Mouse (Mus musculus): ENCODE data around the gene Gosr2. TPM values are rescaled to one million over a fixed set of nuclear protein-coding genes. Genes with fewer than 3 reads are reported as not detected.

Gene Gosr2
- total and polyA plus RNA-seq, 2 experiments = 52.8 to 70.2 TPM

DNA sequence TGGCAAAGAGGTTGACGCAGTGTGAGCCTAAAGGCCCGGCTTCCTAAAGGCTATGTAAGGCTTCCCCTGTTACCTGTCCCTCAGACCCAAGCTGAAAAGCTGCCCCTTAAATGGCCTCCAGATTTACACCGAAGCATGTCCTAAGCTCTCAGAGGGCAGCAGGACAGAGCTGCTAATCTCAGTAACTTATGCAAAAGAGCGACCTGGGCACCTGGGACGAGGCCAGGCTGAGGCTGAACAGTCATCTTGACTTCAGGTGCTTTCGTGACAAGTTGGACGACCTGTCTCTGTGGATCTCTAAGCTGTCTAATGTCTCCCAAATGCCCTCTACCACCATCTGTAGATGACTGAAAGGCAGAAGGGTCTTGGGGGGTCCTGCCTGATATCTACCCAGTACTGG lies 34.6 kb upstream of the Gosr2 start:
- Histone ChIP-seq H3K36me3 (ENCODE audit: control insufficient read depth, insufficient read depth, low read length) (no peaks in the 10 kb centered on the region), H3K27me3 (ENCODE audit: control insufficient read depth, insufficient read depth, low read length) (no peaks in the 10 kb centered on the region), H3K4me3 (ENCODE audit: insufficient read depth, low read depth, low read length) (no peak overlapping the region), H3K27ac (replicated peaks; ENCODE audit: insufficient read depth, low read depth, low read length) (no peak overlapping the region), H3K4me1 (ENCODE audit: control insufficient read depth, insufficient read depth, low read length) (peaks cover 7% of the 10 kb centered on the region; the same call in 1 of the 2 replicates), H3K9ac (ENCODE audit: low read depth, low read length) (no peak overlapping the region), H3K79me2 (ENCODE audit: control insufficient read depth, insufficient read depth, low read length) (no peaks in the 10 kb centered on the region)
- DNase-seq (ENCODE audit: extremely low read depth, low read depth, low spot score) = no peak
- WGBS = 94% methylated on average over 7 of the region's 7 CpGs
- TF ChIP-seq POLR2A (IDR thresholded peaks at IDR 0.05; ENCODE audit: extremely low read depth, insufficient read depth, low read length) = no peak
- no peak for TF ChIP-seq CTCF (IDR thresholded peaks at IDR 0.05; ENCODE audit: low read depth, low read length)

GRCm38 (mm10) chr11:103731594-103731993 lies 33.9 kb upstream of the Gosr2 start:
- Histone ChIP-seq H3K36me3 (ENCODE audit: control insufficient read depth, insufficient read depth, low read length) (no peaks in the 10 kb centered on the region), H3K9ac (ENCODE audit: low read depth, low read length) (no peak overlapping the region), H3K4me1 (ENCODE audit: control insufficient read depth, insufficient read depth, low read length) (peaks cover 7% of the 10 kb centered on the region; the same call in 1 of the 2 replicates), H3K27me3 (ENCODE audit: control insufficient read depth, insufficient read depth, low read length) (no peaks in the 10 kb centered on the region), H3K27ac (replicated peaks; ENCODE audit: insufficient read depth, low read depth, low read length) (no peak overlapping the region), H3K79me2 (ENCODE audit: control insufficient read depth, insufficient read depth, low read length) (no peaks in the 10 kb centered on the region), H3K4me3 (ENCODE audit: insufficient read depth, low read depth, low read length) (no peak overlapping the region)
- no peak for DNase-seq (ENCODE audit: extremely low read depth, low read depth, low spot score)
- 77% methylated on average over 9 of the region's 9 CpGs for WGBS
- TF ChIP-seq POLR2A (IDR thresholded peaks at IDR 0.05; ENCODE audit: extremely low read depth, insufficient read depth, low read length) (no peak), CTCF (IDR thresholded peaks at IDR 0.05; ENCODE audit: low read depth, low read length) (no peak)

DNA sequence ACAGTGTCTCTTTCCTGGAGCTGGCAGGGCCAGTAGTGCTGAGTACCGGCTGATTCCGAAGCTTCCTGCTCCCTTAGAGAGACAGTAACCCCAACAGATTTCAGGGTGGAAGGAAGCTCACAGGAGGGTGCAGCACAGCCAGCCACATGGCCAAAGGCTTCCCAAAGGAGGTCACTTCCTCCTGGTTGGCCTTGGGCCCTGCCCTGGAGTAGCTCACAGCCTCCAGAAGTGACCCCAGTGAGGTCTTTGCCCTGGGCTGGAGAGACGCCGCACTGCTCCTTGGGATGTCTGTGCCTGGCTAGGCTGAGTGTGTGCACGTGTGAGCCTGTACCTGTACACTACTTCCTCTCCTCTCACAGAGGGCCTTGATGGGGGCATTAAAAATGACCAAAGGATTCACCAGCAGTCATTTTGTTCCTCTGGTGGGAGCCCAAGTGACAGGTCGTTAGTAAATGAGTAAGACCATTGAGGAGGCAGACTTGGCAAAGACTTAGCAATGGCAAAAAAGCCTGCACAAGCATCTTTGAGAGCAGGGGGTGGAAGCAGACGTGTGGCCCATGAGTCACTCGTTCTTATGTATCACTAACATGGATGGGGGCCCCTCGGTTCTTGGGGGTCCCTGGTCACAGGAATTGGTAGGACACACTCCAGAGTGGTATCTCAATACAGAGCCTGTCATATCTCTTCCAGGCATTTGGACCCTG lies 31.7 kb upstream of the Gosr2 start:
- H3K27ac ChIP-seq (replicated peaks; ENCODE audit: insufficient read depth, low read depth, low read length) = no peak overlapping the region
- no peaks in the 10 kb centered on the region for H3K36me3 ChIP-seq (ENCODE audit: control insufficient read depth, insufficient read depth, low read length)
- H3K27me3 ChIP-seq (ENCODE audit: control insufficient read depth, insufficient read depth, low read length) = no peaks in the 10 kb centered on the region
- H3K9ac ChIP-seq (ENCODE audit: low read depth, low read length) = no peak overlapping the region
- H3K79me2 ChIP-seq (ENCODE audit: control insufficient read depth, insufficient read depth, low read length) = no peaks in the 10 kb centered on the region
- 71% methylated on average over 9 of the region's 9 CpGs for WGBS
- peaks cover 2% of the 10 kb centered on the region; the same call in 1 of the 2 replicates for H3K4me1 ChIP-seq (ENCODE audit: control insufficient read depth, insufficient read depth, low read length)
- no peak overlapping the region for H3K4me3 ChIP-seq (ENCODE audit: insufficient read depth, low read depth, low read length)
- TF ChIP-seq CTCF (IDR thresholded peaks at IDR 0.05; ENCODE audit: low read depth, low read length) (no peak), POLR2A (IDR thresholded peaks at IDR 0.05; ENCODE audit: extremely low read depth, insufficient read depth, low read length) (no peak)
- DNase-seq (ENCODE audit: extremely low read depth, low read depth, low spot score) = no peak

GRCm38 (mm10) chr11:103724331-103724771 lies 26.7 kb upstream of the Gosr2 start:
- Histone ChIP-seq H3K4me1 (ENCODE audit: control insufficient read depth, insufficient read depth, low read length) (no peaks in the 10 kb centered on the region), H3K27me3 (ENCODE audit: control insufficient read depth, insufficient read depth, low read length) (no peaks in the 10 kb centered on the region), H3K27ac (replicated peaks; ENCODE audit: insufficient read depth, low read depth, low read length) (no peak overlapping the region), H3K79me2 (ENCODE audit: control insufficient read depth, insufficient read depth, low read length) (no peaks in the 10 kb centered on the region), H3K9ac (ENCODE audit: low read depth, low read length) (no peak overlapping the region), H3K36me3 (ENCODE audit: control insufficient read depth, insufficient read depth, low read length) (no peaks in the 10 kb centered on the region), H3K4me3 (ENCODE audit: insufficient read depth, low read depth, low read length) (no peak overlapping the region)
- TF ChIP-seq POLR2A (IDR thresholded peaks at IDR 0.05; ENCODE audit: extremely low read depth, insufficient read depth, low read length) (no peak), CTCF (IDR thresholded peaks at IDR 0.05; ENCODE audit: low read depth, low read length) (no peak)
- DNase-seq (ENCODE audit: extremely low read depth, low read depth, low spot score) = no peak
- 85% methylated on average over 11 of the region's 11 CpGs for WGBS

- DNase-seq (ENCODE audit: extremely low read depth, low read depth, low spot score) = no peak
- no peaks in the 10 kb centered on the region for H3K79me2 ChIP-seq (ENCODE audit: control insufficient read depth, insufficient read depth, low read length)
- no peak overlapping the region for H3K27ac ChIP-seq (replicated peaks; ENCODE audit: insufficient read depth, low read depth, low read length)
- no peaks in the 10 kb centered on the region for H3K36me3 ChIP-seq (ENCODE audit: control insufficient read depth, insufficient read depth, low read length)
- no peak overlapping the region for H3K9ac ChIP-seq (ENCODE audit: low read depth, low read length)
- WGBS = 40% methylated on average over 9 of the region's 9 CpGs
- no peak overlapping the region for H3K4me3 ChIP-seq (ENCODE audit: insufficient read depth, low read depth, low read length)
- H3K4me1 ChIP-seq (ENCODE audit: control insufficient read depth, insufficient read depth, low read length) = no peaks in the 10 kb centered on the region
- no peaks in the 10 kb centered on the region for H3K27me3 ChIP-seq (ENCODE audit: control insufficient read depth, insufficient read depth, low read length)
- TF ChIP-seq CTCF (IDR thresholded peaks at IDR 0.05; ENCODE audit: low read depth, low read length) (no peak), POLR2A (IDR thresholded peaks at IDR 0.05; ENCODE audit: extremely low read depth, insufficient read depth, low read length) (no peak)
Measured at GRCm38 (mm10) chr11:103722040-103722481, 24.4 kb upstream of the Gosr2 start.

- Histone ChIP-seq H3K4me3 (ENCODE audit: insufficient read depth, low read depth, low read length) (no peak overlapping the region), H3K27ac (replicated peaks; ENCODE audit: insufficient read depth, low read depth, low read length) (no peak overlapping the region), H3K36me3 (ENCODE audit: control insufficient read depth, insufficient read depth, low read length) (no peaks in the 10 kb centered on the region), H3K4me1 (ENCODE audit: control insufficient read depth, insufficient read depth, low read length) (no peaks in the 10 kb centered on the region), H3K79me2 (ENCODE audit: control insufficient read depth, insufficient read depth, low read length) (no peaks in the 10 kb centered on the region), H3K27me3 (ENCODE audit: control insufficient read depth, insufficient read depth, low read length) (no peaks in the 10 kb centered on the region), H3K9ac (ENCODE audit: low read depth, low read length) (no peak overlapping the region)
- 41% methylated on average over 15 of the region's 15 CpGs for WGBS
- TF ChIP-seq CTCF (IDR thresholded peaks at IDR 0.05; ENCODE audit: low read depth, low read length) (peak; percentile 49), POLR2A (IDR thresholded peaks at IDR 0.05; ENCODE audit: extremely low read depth, insufficient read depth, low read length) (no peak)
- peak; percentile 12 for DNase-seq (ENCODE audit: extremely low read depth, low read depth, low spot score)
Measured at GRCm38 (mm10) chr11:103721468-103722039, 23.9 kb upstream of the Gosr2 start.
